Mouse (Mus musculus) liver, embryonic 14.5 days (tissue): ENCODE data around the gene Gm19402.

Experiments used
- CTCF ChIP-seq: IDR thresholded peaks from 2 replicates; pipeline ENCODE4 v1.5.1; 2016; ENCODE audit warnings: antibody characterized with exemption, low read depth, control low read depth
- EP300 ChIP-seq: IDR thresholded peaks from 2 replicates; pipeline ENCODE4 v1.6.1; 2016; ENCODE audit warnings: antibody characterized with exemption, low read depth

DNA sequence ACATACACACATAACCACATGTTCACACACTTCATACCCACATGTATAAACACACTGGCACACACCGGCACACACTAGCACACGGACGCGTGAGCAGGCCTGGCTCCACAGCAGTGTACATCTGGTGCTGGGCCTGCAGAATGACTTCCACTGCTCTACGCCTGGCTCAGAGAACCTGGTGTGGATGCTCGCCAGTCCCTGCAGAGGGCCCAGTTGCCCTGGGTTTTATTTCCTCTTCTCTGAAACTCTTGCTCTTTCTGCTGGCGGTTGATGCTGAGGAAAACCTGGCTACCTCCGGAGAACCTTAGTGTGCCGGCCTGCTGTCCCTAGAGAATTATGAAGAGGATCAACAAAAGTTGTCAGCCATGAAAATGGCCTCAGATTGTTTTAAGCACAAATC lies 38.5 kb downstream of the Gm19402 start:
- no peak for TF ChIP-seq CTCF
- no peak for TF ChIP-seq EP300
